Mouse (Mus musculus) kidney, postnatal 0 days (tissue): ENCODE measurements around the gene Gpha2. TPM values are rescaled to one million over a fixed set of nuclear protein-coding genes. Genes with fewer than 3 reads are reported as not detected.

Experiments
- ATAC-seq: fragments of 200-750 bp; cut with Nextera tagmentation; replicated peaks from 2 replicates; pipeline ENCODE4 v1.8.0; 2017; ENCODE audit warnings: low read depth, moderate number of reproducible peaks, moderate TSS enrichment, moderate library complexity; ENCODE audit not compliant: low FRiP score
- DNase-seq: peaks from one replicate; pipeline ENCODE4 v3.0.0-alpha.2; 2016; ENCODE audit warnings: low spot score
- H3K27ac ChIP-seq: fragments of 300-500 bp; sonication (generic); 2 replicates; pipeline ENCODE4 v1.5.1; 2014; ENCODE audit warnings: mild to moderate bottlenecking
- H3K27me3 ChIP-seq: fragments of 300-500 bp; sonication (generic); 2 replicates; pipeline ENCODE4 v1.6.1; 2014; ENCODE audit warnings: low read length, mixed read lengths; ENCODE audit not compliant: insufficient read depth
- H3K36me3 ChIP-seq: fragments of 300-500 bp; sonication (generic); 2 replicates; pipeline ENCODE4 v1.6.1; 2014; ENCODE audit warnings: low read length, mixed read lengths; ENCODE audit not compliant: insufficient read depth
- H3K4me1 ChIP-seq: fragments of 300-500 bp; sonication (generic); replicated peaks from 2 replicates; pipeline ENCODE4 v1.6.1; 2014; ENCODE audit warnings: antibody characterized with exemption, low read length, mixed read lengths; ENCODE audit not compliant: insufficient read depth
- H3K4me2 ChIP-seq: fragments of 300-500 bp; sonication (generic); 2 replicates; pipeline ENCODE4 v1.6.1; 2014; ENCODE audit warnings: mild to moderate bottlenecking, low read length, moderate library complexity, mixed read lengths
- H3K4me3 ChIP-seq: fragments of 300-500 bp; sonication (generic); replicated peaks from 2 replicates; pipeline ENCODE4 v1.5.1; 2014; ENCODE audit warnings: low read depth, low read length
- H3K9ac ChIP-seq: fragments of 300-500 bp; sonication (generic); 2 replicates; pipeline ENCODE4 v1.6.1; 2014; ENCODE audit warnings: low read depth, low read length
- H3K9me3 ChIP-seq: fragments of 300-500 bp; sonication (generic); replicated peaks from 2 replicates; pipeline ENCODE4 v1.6.1; 2016; ENCODE audit warnings: low read length, inconsistent platforms, mixed read lengths
- CTCF ChIP-seq: IDR thresholded peaks from 2 replicates; pipeline ENCODE4 v1.5.1; 2016; ENCODE audit warnings: antibody characterized with exemption, low read depth, mild to moderate bottlenecking, moderate library complexity
- WGBS: fragments of 180-500 bp; shearing (Covaris S2); extraction: QIAGEN DNeasy Blood & Tissue Kit; methylation state at CpG from one replicate; pipeline ENCODE4 v1.1.7; 2014; 5-methylcytosine and 5-hydroxymethylcytosine counted together
- polyA plus RNA-seq: library from polyadenylated mRNA; unstranded; fragments of >200 nt; fragmentation: Nextera tagmentation; extraction: Ambion mirVana; gene quantifications from 2 replicates; pipeline ENCODE4 v1.2.1, GENCODE M21; 2015

The Gpha2 gene
- polyA plus RNA-seq, 1 experiment from 2014 or later: 2.1 TPM

GRCm38 (mm10) chr19:6240136-6240535 is 14.0 kb downstream of the Gpha2 start:
- H3K9ac ChIP-seq: no peak overlapping the region
- no peak for TF ChIP-seq CTCF
- H3K27ac ChIP-seq: no peak overlapping the region
- peaks cover 14% of the 10 kb centered on the region for H3K4me1 ChIP-seq
- no peak overlapping the region for H3K4me3 ChIP-seq
- WGBS: 52% methylated on average over 1 of the region's 1 CpGs
- peaks cover 4% of the 10 kb centered on the region; the same call in 1 of the 2 replicates for H3K36me3 ChIP-seq
- H3K4me2 ChIP-seq: no peak overlapping the region
- H3K27me3 ChIP-seq: no peaks in the 10 kb centered on the region
- ATAC-seq (no peak), DNase-seq (no peak)
- no peaks in the 10 kb centered on the region for H3K9me3 ChIP-seq

GRCm38 (mm10) chr19:6240725-6241124 is 14.5 kb downstream of the Gpha2 start:
- H3K27ac ChIP-seq: no peak overlapping the region
- H3K4me3 ChIP-seq: no peak overlapping the region
- no peak overlapping the region for H3K9ac ChIP-seq
- 38% methylated on average over 5 of the region's 5 CpGs for WGBS
- peaks cover 8% of the 10 kb centered on the region; the same call in 1 of the 2 replicates for H3K36me3 ChIP-seq
- H3K4me2 ChIP-seq: 0 out of 2 replicates have a peak overlapping the region, but pooled peaks have one; percentile 28
- H3K9me3 ChIP-seq: no peaks in the 10 kb centered on the region
- TF ChIP-seq CTCF: no peak
- H3K4me1 ChIP-seq: peaks cover 12% of the 10 kb centered on the region
- DNase-seq: no peak
- no peak for ATAC-seq
- H3K27me3 ChIP-seq: no peaks in the 10 kb centered on the region

- ATAC-seq (peak; percentile 90), DNase-seq (peak; percentile 99)
- Histone ChIP-seq H3K27ac (peak within 1 kb of the TSS; percentile 86), H3K4me1 (peaks cover 10% of the 10 kb centered on the region), H3K9ac (peak within 1 kb of the TSS; percentile 89), H3K36me3 (peaks cover 9% of the 10 kb centered on the region), H3K9me3 (no peaks in the 10 kb centered on the region), H3K4me2 (peak within 1 kb of the TSS; percentile 92), H3K4me3 (peak within 1 kb of the TSS; percentile 94), H3K27me3 (no peaks in the 10 kb centered on the region)
- no peak; the same call in 1 of the 2 replicates for TF ChIP-seq CTCF
- under 1% methylated on average over 55 of the region's 55 CpGs for WGBS
These were observed 15.3 kb downstream of the Gpha2 start, which contains the start of gene Atg2a for GRCm38 (mm10) chr19:6241274-6242107. TSS of gene Atg2a (plus strand) at chr19:6241668.

GRCm38 (mm10) chr19:6242281-6242680 is 16.1 kb downstream of the Gpha2 start:
- peak; percentile 41 for ATAC-seq
- peak overlapping the region; percentile 86 for H3K27ac ChIP-seq
- 1% methylated on average over 4 of the region's 4 CpGs for WGBS

GRCm38 (mm10) chr19:6243226-6243625 is 17.0 kb downstream of the Gpha2 start:
- peaks cover 20% of the 10 kb centered on the region for H3K36me3 ChIP-seq
- ATAC-seq (no peak), DNase-seq (no peak)
- no peaks in the 10 kb centered on the region for H3K27me3 ChIP-seq
- H3K9ac ChIP-seq: no peak overlapping the region
- H3K4me1 ChIP-seq: peaks cover 9% of the 10 kb centered on the region
- 90% methylated on average over 5 of the region's 5 CpGs for WGBS
- TF ChIP-seq CTCF: no peak
- H3K27ac ChIP-seq: no peak overlapping the region
- no peak overlapping the region for H3K4me3 ChIP-seq
- H3K4me2 ChIP-seq: no peak overlapping the region
- H3K9me3 ChIP-seq: no peaks in the 10 kb centered on the region

More at GRCm38 (mm10) chr19:6242281-6242680, 16.1 kb downstream of the Gpha2 start:
- H3K9ac ChIP-seq: peak overlapping the region; percentile 89
- peak overlapping the region; percentile 92 for H3K4me2 ChIP-seq
- peaks cover 9% of the 10 kb centered on the region for H3K4me1 ChIP-seq
- H3K9me3 ChIP-seq: no peaks in the 10 kb centered on the region
- peak overlapping the region; percentile 94 for H3K4me3 ChIP-seq
- peaks cover 12% of the 10 kb centered on the region for H3K36me3 ChIP-seq
- no peaks in the 10 kb centered on the region for H3K27me3 ChIP-seq
- TF ChIP-seq CTCF: no peak
- DNase-seq: peak; percentile 71

GRCm38 (mm10) chr19:6245806-6246205 is 19.6 kb downstream of the Gpha2 start:
- ATAC-seq (no peak), DNase-seq (no peak)
- Histone ChIP-seq H3K9ac (no peak overlapping the region), H3K27me3 (no peaks in the 10 kb centered on the region), H3K9me3 (no peaks in the 10 kb centered on the region), H3K27ac (no peak overlapping the region), H3K4me3 (no peak overlapping the region), H3K36me3 (peaks cover 34% of the 10 kb centered on the region), H3K4me1 (peaks cover 9% of the 10 kb centered on the region), H3K4me2 (no peak overlapping the region)
- no peak for TF ChIP-seq CTCF
- 47% methylated on average over 1 of the region's 1 CpGs for WGBS
